Mouse (Mus musculus) stomach, embryonic 15.5 days (tissue): ENCODE measurements at regions not wholly inside any gene's neighbourhood (a gene's known extent, or its start where the extent isn't known, plus 50 kb on each side); places are given as distances from the start of the nearest gene placed in this dataset.

Source experiments
- ATAC-seq: fragments of 200-750 bp; cut with Nextera tagmentation; 2 replicates; pipeline ENCODE4 v1.8.0; 2017; ENCODE audit warnings: low read depth, moderate number of reproducible peaks, moderate TSS enrichment; ENCODE audit not compliant: insufficient read depth, low FRiP score
- H3K27ac ChIP-seq: fragments of 300-500 bp; sonication (generic); 2 replicates; pipeline ENCODE4 v1.5.1; 2015; ENCODE audit warnings: mild to moderate bottlenecking, inconsistent platforms
- H3K27me3 ChIP-seq: fragments of 300-500 bp; sonication (generic); replicated peaks from 2 replicates; pipeline ENCODE4 v1.6.1; 2015; ENCODE audit warnings: inconsistent platforms
- H3K36me3 ChIP-seq: fragments of 300-500 bp; sonication (generic); 2 replicates; pipeline ENCODE4 v1.6.1; 2015; ENCODE audit warnings: inconsistent platforms
- H3K4me1 ChIP-seq: fragments of 300-500 bp; sonication (generic); 2 replicates; pipeline ENCODE4 v1.6.1; 2015; ENCODE audit warnings: inconsistent platforms
- H3K4me2 ChIP-seq: fragments of 300-500 bp; sonication (generic); 2 replicates; pipeline ENCODE4 v1.6.1; 2015; ENCODE audit warnings: mild to moderate bottlenecking, inconsistent platforms
- H3K4me3 ChIP-seq: fragments of 300-500 bp; sonication (generic); replicated peaks from 2 replicates; pipeline ENCODE4 v1.5.1; 2015; ENCODE audit warnings: inconsistent platforms
- H3K9ac ChIP-seq: fragments of 300-500 bp; sonication (generic); 2 replicates; pipeline ENCODE4 v1.6.1; 2015; ENCODE audit warnings: inconsistent platforms
- H3K9me3 ChIP-seq: fragments of 300-500 bp; sonication (generic); 2 replicates; pipeline ENCODE4 v1.6.1; 2016; ENCODE audit warnings: inconsistent platforms
- WGBS: fragments of 180-500 bp; shearing (Covaris S2); methylation state at CpG from one replicate; pipeline ENCODE4 v1.1.7; 2015; 5-methylcytosine and 5-hydroxymethylcytosine counted together

GRCm38 (mm10) chr2:80717979-80718378 lies 100.9 kb downstream of the Nup35 start:
- WGBS = 66% methylated on average over 2 of the region's 2 CpGs
- H3K27me3 ChIP-seq = no peaks in the 10 kb centered on the region
- H3K27ac ChIP-seq = no peak overlapping the region
- no peak overlapping the region for H3K9ac ChIP-seq
- no peak for ATAC-seq
- H3K4me2 ChIP-seq = no peak overlapping the region
- H3K4me1 ChIP-seq = no peaks in the 10 kb centered on the region
- H3K9me3 ChIP-seq = no peaks in the 10 kb centered on the region
- no peaks in the 10 kb centered on the region for H3K36me3 ChIP-seq
- H3K4me3 ChIP-seq = no peak overlapping the region

DNA sequence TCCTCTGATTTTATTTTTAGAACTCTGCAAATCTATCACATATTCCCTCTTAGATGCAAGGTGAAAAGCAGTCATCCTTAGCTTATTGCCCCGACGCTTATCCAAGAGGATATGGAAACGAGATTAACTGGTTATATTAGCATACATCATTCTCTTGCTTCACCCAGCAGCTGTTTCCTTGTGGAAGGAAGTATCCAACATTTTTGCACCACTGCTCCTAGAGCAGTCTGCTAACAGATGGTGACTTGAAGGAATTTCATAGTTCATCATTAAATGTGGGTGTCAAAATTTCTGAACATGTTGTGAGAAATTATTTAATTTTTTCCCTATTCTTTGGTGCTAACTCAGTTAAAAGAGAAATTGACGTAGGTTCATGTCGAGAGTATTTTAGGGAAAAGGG lies 107.0 kb downstream of the Nup35 start:
- Histone ChIP-seq H3K4me3 (no peak overlapping the region), H3K36me3 (no peaks in the 10 kb centered on the region), H3K4me2 (no peak overlapping the region), H3K27me3 (no peaks in the 10 kb centered on the region), H3K9ac (no peak overlapping the region), H3K27ac (no peak overlapping the region), H3K9me3 (no peaks in the 10 kb centered on the region), H3K4me1 (no peaks in the 10 kb centered on the region)
- ATAC-seq = no peak
- 55% methylated on average over 5 of the region's 5 CpGs for WGBS

- Histone ChIP-seq H3K36me3 (no peaks in the 10 kb centered on the region), H3K9ac (no peak overlapping the region), H3K4me3 (no peak overlapping the region), H3K4me1 (no peaks in the 10 kb centered on the region), H3K27me3 (no peaks in the 10 kb centered on the region), H3K4me2 (no peak overlapping the region), H3K27ac (no peak overlapping the region), H3K9me3 (no peaks in the 10 kb centered on the region)
- WGBS = 83% methylated on average over 3 of the region's 3 CpGs
- no peak for ATAC-seq
These were observed 114.3 kb downstream of the Nup35 start for GRCm38 (mm10) chr2:80731324-80731723.

GRCm38 (mm10) chr2:80746737-80747136 lies 129.7 kb downstream of the Nup35 start:
- whole genome bisulfite sequencing = 59% methylated on average over 6 of the region's 6 CpGs
- ATAC-seq = no peak
- Histone ChIP-seq H3K36me3 (no peaks in the 10 kb centered on the region), H3K27me3 (no peaks in the 10 kb centered on the region), H3K9ac (no peak overlapping the region), H3K4me2 (no peak overlapping the region), H3K9me3 (no peaks in the 10 kb centered on the region), H3K4me1 (no peaks in the 10 kb centered on the region), H3K27ac (no peak overlapping the region), H3K4me3 (no peak overlapping the region)

DNA sequence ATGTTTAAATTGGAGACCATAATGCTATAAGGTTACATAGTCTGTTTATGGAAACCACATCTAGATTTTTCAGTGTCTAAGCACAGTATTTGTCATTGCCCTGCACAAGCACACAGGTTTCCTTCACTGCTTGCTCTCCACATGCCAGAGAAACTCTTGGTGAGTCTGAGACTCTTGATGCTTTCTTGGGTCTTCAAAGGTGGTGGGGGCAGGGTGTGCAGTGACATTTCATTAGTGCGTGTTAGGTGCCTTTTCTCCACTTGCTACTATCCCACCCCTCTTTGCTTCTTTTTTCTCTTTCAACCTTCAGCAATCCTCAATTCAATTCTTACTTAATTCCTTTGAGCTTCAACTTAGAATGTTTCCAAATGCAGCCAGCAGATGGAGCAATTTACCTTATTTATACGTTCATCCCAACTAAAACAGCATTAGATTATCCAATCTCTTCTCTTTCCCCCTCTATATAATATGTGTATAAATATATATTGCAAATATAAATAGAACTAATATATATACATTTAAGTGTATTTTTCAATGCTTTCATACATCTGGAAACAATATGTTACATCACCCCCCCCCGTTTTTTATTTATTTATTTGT lies 145.1 kb downstream of the Nup35 start:
- 29% methylated on average over 3 of the region's 3 CpGs for whole genome bisulfite sequencing
- Histone ChIP-seq H3K4me3 (no peak overlapping the region), H3K4me1 (no peaks in the 10 kb centered on the region), H3K4me2 (no peak overlapping the region), H3K27me3 (no peaks in the 10 kb centered on the region), H3K27ac (no peak overlapping the region), H3K9me3 (no peaks in the 10 kb centered on the region), H3K36me3 (no peaks in the 10 kb centered on the region), H3K9ac (no peak overlapping the region)
- no peak for ATAC-seq

GRCm38 (mm10) chr2:80771176-80771575 lies 154.1 kb downstream of the Nup35 start:
- H3K9me3 ChIP-seq = no peaks in the 10 kb centered on the region
- no peak for ATAC-seq

GRCm38 (mm10) chr2:80772455-80772854 lies 155.4 kb downstream of the Nup35 start:
- Histone ChIP-seq H3K4me3 (no peak overlapping the region), H3K9ac (no peak overlapping the region), H3K27me3 (no peaks in the 10 kb centered on the region), H3K27ac (no peak overlapping the region), H3K4me1 (no peaks in the 10 kb centered on the region), H3K36me3 (no peaks in the 10 kb centered on the region), H3K4me2 (no peak overlapping the region), H3K9me3 (no peaks in the 10 kb centered on the region)
- 78% methylated on average over 3 of the region's 3 CpGs for WGBS
- ATAC-seq = no peak

More at GRCm38 (mm10) chr2:80771176-80771575, 154.1 kb downstream of the Nup35 start:
- H3K27me3 ChIP-seq = no peaks in the 10 kb centered on the region
- H3K4me1 ChIP-seq = no peaks in the 10 kb centered on the region
- no peak overlapping the region for H3K9ac ChIP-seq
- H3K36me3 ChIP-seq = no peaks in the 10 kb centered on the region
- no peak overlapping the region for H3K27ac ChIP-seq
- WGBS = 53% methylated on average over 5 of the region's 5 CpGs
- no peak overlapping the region for H3K4me2 ChIP-seq
- no peak overlapping the region for H3K4me3 ChIP-seq

GRCm38 (mm10) chr2:80786370-80786769 lies 169.3 kb downstream of the Nup35 start:
- no peak overlapping the region for H3K4me2 ChIP-seq
- H3K9me3 ChIP-seq = no peaks in the 10 kb centered on the region
- H3K27ac ChIP-seq = no peak overlapping the region
- H3K4me1 ChIP-seq = no peaks in the 10 kb centered on the region
- no peak for ATAC-seq
- H3K36me3 ChIP-seq = no peaks in the 10 kb centered on the region
- WGBS = 80% methylated on average over 4 of the region's 4 CpGs
- H3K4me3 ChIP-seq = no peak overlapping the region
- H3K27me3 ChIP-seq = no peaks in the 10 kb centered on the region
- no peak overlapping the region for H3K9ac ChIP-seq

DNA sequence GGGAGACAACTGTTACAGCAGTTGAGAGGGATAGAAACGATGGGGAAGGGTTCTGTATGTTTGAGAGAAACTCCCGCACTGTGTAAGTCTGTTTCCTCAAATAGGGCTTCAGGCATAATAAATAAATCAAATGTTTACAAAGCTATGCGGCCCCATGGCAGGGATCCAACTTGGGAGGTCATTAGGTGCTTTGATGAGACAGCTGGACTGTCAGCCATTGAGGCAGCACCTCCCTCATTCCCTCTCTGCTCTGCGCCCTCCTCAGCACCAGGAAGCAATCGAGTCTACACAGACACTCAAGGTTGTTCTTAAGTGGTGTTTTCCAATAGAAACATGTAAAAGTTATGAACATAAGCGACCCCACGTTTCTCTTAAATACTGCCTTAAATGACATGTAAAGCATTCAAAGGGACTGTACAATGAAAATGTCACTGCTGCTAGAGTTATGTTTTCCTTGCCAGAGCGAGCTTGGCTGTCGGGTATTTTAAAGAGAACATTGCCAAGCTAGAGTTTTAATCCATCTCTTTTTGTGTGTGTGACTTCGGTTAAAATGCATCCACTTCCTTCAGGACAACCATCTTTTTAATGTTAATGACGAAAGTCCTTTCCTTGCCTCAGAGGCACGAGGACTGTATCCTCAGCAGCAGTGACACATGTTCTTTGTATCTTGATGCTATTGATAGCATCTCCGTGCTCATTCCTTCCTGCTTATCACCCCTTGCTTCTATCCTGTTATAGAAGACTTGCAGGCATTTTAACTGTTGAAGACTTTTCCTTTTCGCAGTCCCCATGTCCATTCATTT lies 176.5 kb downstream of the Nup35 start:
- H3K4me2 ChIP-seq = no peak overlapping the region
- H3K36me3 ChIP-seq = no peaks in the 10 kb centered on the region
- H3K4me1 ChIP-seq = no peaks in the 10 kb centered on the region
- no peak for ATAC-seq
- H3K27ac ChIP-seq = no peak overlapping the region
- no peak overlapping the region for H3K9ac ChIP-seq
- H3K4me3 ChIP-seq = no peak overlapping the region
- no peaks in the 10 kb centered on the region for H3K27me3 ChIP-seq
- no peaks in the 10 kb centered on the region for H3K9me3 ChIP-seq
- WGBS = 44% methylated on average over 14 of the region's 14 CpGs

DNA sequence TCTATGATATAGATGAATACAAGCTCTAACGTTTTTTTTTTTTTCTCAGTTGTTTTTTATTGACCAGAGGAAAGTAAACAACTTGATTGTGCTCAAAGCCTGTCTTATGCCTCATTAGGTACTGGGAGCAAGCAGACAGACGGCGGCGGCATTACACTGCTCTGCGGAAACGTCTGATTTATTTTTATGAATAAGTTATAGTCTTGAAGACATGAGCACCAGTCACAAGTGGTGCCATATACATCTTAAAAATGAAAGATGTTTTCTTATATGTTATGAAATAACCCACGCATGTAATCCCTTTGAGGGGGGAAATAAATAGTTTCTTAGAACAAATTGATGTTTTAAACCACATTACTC lies 177.1 kb downstream of the Nup35 start:
- WGBS = 71% methylated on average over 7 of the region's 7 CpGs
- Histone ChIP-seq H3K4me2 (no peak overlapping the region), H3K27me3 (no peaks in the 10 kb centered on the region), H3K27ac (no peak overlapping the region), H3K4me1 (no peaks in the 10 kb centered on the region), H3K9me3 (no peaks in the 10 kb centered on the region), H3K36me3 (no peaks in the 10 kb centered on the region), H3K4me3 (no peak overlapping the region), H3K9ac (no peak overlapping the region)
- no peak for ATAC-seq

- no peaks in the 10 kb centered on the region for H3K27me3 ChIP-seq
- 38% methylated on average over 2 of the region's 2 CpGs for WGBS
- no peak overlapping the region for H3K4me2 ChIP-seq
- no peak overlapping the region for H3K27ac ChIP-seq
- no peak overlapping the region for H3K9ac ChIP-seq
- no peaks in the 10 kb centered on the region for H3K4me1 ChIP-seq
- H3K4me3 ChIP-seq = no peak overlapping the region
- no peaks in the 10 kb centered on the region for H3K9me3 ChIP-seq
- H3K36me3 ChIP-seq = no peaks in the 10 kb centered on the region
- ATAC-seq = no peak
These were observed 202.2 kb downstream of the Nup35 start for GRCm38 (mm10) chr2:80819268-80819667.

DNA sequence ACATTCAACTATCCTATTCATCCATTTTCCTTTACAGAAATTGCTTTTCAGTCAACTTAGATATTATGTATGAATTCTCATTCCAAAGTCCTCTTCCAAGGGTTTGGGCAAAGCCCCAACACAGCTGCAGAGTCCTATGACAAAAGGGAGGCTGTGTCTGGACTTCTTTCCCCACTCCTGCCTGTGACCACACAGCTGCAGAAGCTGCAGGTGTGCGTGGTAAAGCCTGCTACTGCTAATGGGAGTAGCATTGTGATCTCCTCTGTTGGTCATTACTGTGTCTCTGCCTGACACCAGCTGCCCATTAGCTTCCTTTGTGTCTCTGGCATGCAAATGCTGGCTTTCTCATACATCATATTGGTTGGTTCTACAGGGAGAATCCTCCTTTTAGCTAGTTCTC lies 234.0 kb downstream of the Nup35 start:
- Histone ChIP-seq H3K9me3 (no peaks in the 10 kb centered on the region), H3K27me3 (no peaks in the 10 kb centered on the region), H3K9ac (no peak overlapping the region), H3K4me3 (no peak overlapping the region), H3K36me3 (no peaks in the 10 kb centered on the region), H3K4me2 (no peak overlapping the region), H3K27ac (no peak overlapping the region), H3K4me1 (no peaks in the 10 kb centered on the region)
- no peak for ATAC-seq
- WGBS = 34% methylated on average over 1 of the region's 1 CpGs
